Mouse (Mus musculus) embryonic facial prominence, embryonic 14.5 days (tissue): ENCODE data around the gene Cmtm6. TPM values are rescaled to one million over a fixed set of nuclear protein-coding genes. Genes with fewer than 3 reads are reported as not detected.
A peak's percentile ranks its signal among the peaks of the same experiment; 100 is the strongest.

Experiments used
- ATAC-seq: fragments of 200-750 bp; cut with Nextera tagmentation; 2 replicates; pipeline ENCODE4 v1.8.0; 2017; ENCODE audit warnings: low read depth, moderate number of reproducible peaks, moderate TSS enrichment
- DNase-seq: peaks from one replicate; pipeline ENCODE4 v3.0.0-alpha.2; 2015; ENCODE audit warnings: low spot score
- H3K27ac ChIP-seq: fragments of 300-500 bp; sonication (generic); replicated peaks from 2 replicates; pipeline ENCODE4 v1.5.1; 2014; ENCODE audit warnings: low read depth, mild to moderate bottlenecking, low read length, moderate library complexity
- H3K27me3 ChIP-seq: fragments of 300-500 bp; sonication (generic); replicated peaks from 2 replicates; pipeline ENCODE4 v1.6.1; 2014; ENCODE audit warnings: low read length; ENCODE audit not compliant: control insufficient read depth, insufficient read depth
- H3K36me3 ChIP-seq: fragments of 300-500 bp; sonication (generic); 2 replicates; pipeline ENCODE4 v1.6.1; 2014; ENCODE audit warnings: low read length, mixed read lengths; ENCODE audit not compliant: control insufficient read depth, insufficient read depth
- H3K4me1 ChIP-seq: fragments of 300-500 bp; sonication (generic); 2 replicates; pipeline ENCODE4 v1.6.1; 2014; ENCODE audit warnings: antibody characterized with exemption, low read length; ENCODE audit not compliant: control insufficient read depth, insufficient read depth
- H3K4me2 ChIP-seq: fragments of 300-500 bp; sonication (generic); 2 replicates; pipeline ENCODE4 v1.6.1; 2014; ENCODE audit warnings: low read depth, mild to moderate bottlenecking, low read length, moderate library complexity, mixed read lengths
- H3K4me3 ChIP-seq: fragments of 300-500 bp; sonication (generic); 2 replicates; pipeline ENCODE4 v1.5.1; 2014; ENCODE audit warnings: low read depth, mild to moderate bottlenecking, low read length
- H3K9ac ChIP-seq: fragments of 300-500 bp; sonication (generic); 2 replicates; pipeline ENCODE4 v1.6.1; 2014; ENCODE audit warnings: low read depth, mild to moderate bottlenecking, low read length, moderate library complexity, mixed read lengths
- H3K9me3 ChIP-seq: fragments of 300-500 bp; sonication (generic); 2 replicates; pipeline ENCODE4 v1.6.1; 2016; ENCODE audit warnings: low read length; ENCODE audit not compliant: control insufficient read depth
- WGBS: fragments of 180-500 bp; shearing (Covaris S2); extraction: QIAGEN DNeasy Blood & Tissue Kit; methylation state at CpG from one replicate; pipeline ENCODE4 v1.1.7; 2014; 5-methylcytosine and 5-hydroxymethylcytosine counted together
- polyA plus RNA-seq: library from polyadenylated mRNA; unstranded; fragments of >200 nt; fragmentation: Nextera tagmentation; extraction: Ambion mirVana; gene quantifications from 2 replicates; pipeline ENCODE4 v1.2.1, GENCODE M21; 2014

The Cmtm6 gene
- polyA plus RNA-seq, 1 experiment from 2014 or later: 45.7 TPM

- WGBS: 55% methylated on average over 7 of the region's 7 CpGs
Observed at GRCm38 (mm10) chr9:114789557-114789956, 58.6 kb downstream of the Cmtm6 start.

GRCm38 (mm10) chr9:114789989-114790388, 59.1 kb downstream of the Cmtm6 start:
- H3K27ac ChIP-seq: no peak overlapping the region
- H3K27me3 ChIP-seq: no peaks in the 10 kb centered on the region
- H3K9ac ChIP-seq: no peak overlapping the region
- ATAC-seq: peak; percentile 53; the same call in 1 of the 2 replicates
- no peak for DNase-seq
- H3K4me2 ChIP-seq: no peak overlapping the region
- H3K4me1 ChIP-seq: peaks cover 5% of the 10 kb centered on the region; the same call in 1 of the 2 replicates
- WGBS: 67% methylated on average over 8 of the region's 8 CpGs
- H3K9me3 ChIP-seq: no peaks in the 10 kb centered on the region
- no peak overlapping the region for H3K4me3 ChIP-seq
- no peaks in the 10 kb centered on the region for H3K36me3 ChIP-seq

More at GRCm38 (mm10) chr9:114789557-114789956, 58.6 kb downstream of the Cmtm6 start:
- no peak overlapping the region for H3K27ac ChIP-seq
- DNase-seq (no peak), ATAC-seq (no peak)
- no peak overlapping the region for H3K4me3 ChIP-seq
- no peaks in the 10 kb centered on the region for H3K27me3 ChIP-seq
- no peaks in the 10 kb centered on the region for H3K36me3 ChIP-seq
- no peak overlapping the region for H3K4me2 ChIP-seq
- H3K9ac ChIP-seq: no peak overlapping the region
- H3K9me3 ChIP-seq: no peaks in the 10 kb centered on the region
- peaks cover 5% of the 10 kb centered on the region; the same call in 1 of the 2 replicates for H3K4me1 ChIP-seq

GRCm38 (mm10) chr9:114793764-114794295, 62.9 kb downstream of the Cmtm6 start:
- no peaks in the 10 kb centered on the region for H3K27me3 ChIP-seq
- no peaks in the 10 kb centered on the region for H3K36me3 ChIP-seq
- no peak overlapping the region for H3K4me2 ChIP-seq
- H3K9me3 ChIP-seq: no peaks in the 10 kb centered on the region
- no peak overlapping the region for H3K4me3 ChIP-seq
- 87% methylated on average over 9 of the region's 9 CpGs for WGBS
- ATAC-seq: no peak
- no peak for DNase-seq
- no peaks in the 10 kb centered on the region for H3K4me1 ChIP-seq
- no peak overlapping the region for H3K27ac ChIP-seq
- H3K9ac ChIP-seq: no peak overlapping the region

- H3K4me1 ChIP-seq: no peaks in the 10 kb centered on the region
- H3K27ac ChIP-seq: no peak overlapping the region
- H3K4me2 ChIP-seq: no peak overlapping the region
- no peak for ATAC-seq
- H3K9me3 ChIP-seq: no peaks in the 10 kb centered on the region
- WGBS: 42% methylated on average over 4 of the region's 4 CpGs
- H3K36me3 ChIP-seq: no peaks in the 10 kb centered on the region
- H3K4me3 ChIP-seq: no peak overlapping the region
- DNase-seq: no peak
- H3K9ac ChIP-seq: no peak overlapping the region
- no peaks in the 10 kb centered on the region for H3K27me3 ChIP-seq
Observed at GRCm38 (mm10) chr9:114794491-114794890, 63.6 kb downstream of the Cmtm6 start.

- ATAC-seq (no peak), DNase-seq (no peak)
- no peaks in the 10 kb centered on the region for H3K27me3 ChIP-seq
- no peaks in the 10 kb centered on the region for H3K36me3 ChIP-seq
- no peak overlapping the region for H3K4me3 ChIP-seq
- no peak overlapping the region for H3K9ac ChIP-seq
- H3K4me2 ChIP-seq: no peak overlapping the region
- WGBS: 34% methylated on average over 11 of the region's 11 CpGs
- H3K9me3 ChIP-seq: no peaks in the 10 kb centered on the region
- no peaks in the 10 kb centered on the region for H3K4me1 ChIP-seq
- no peak overlapping the region for H3K27ac ChIP-seq
Observed at GRCm38 (mm10) chr9:114796473-114797050, 65.6 kb downstream of the Cmtm6 start.

GRCm38 (mm10) chr9:114797329-114798004, 66.6 kb downstream of the Cmtm6 start:
- 52% methylated on average over 11 of the region's 11 CpGs for WGBS
- no peak overlapping the region for H3K4me2 ChIP-seq
- no peak overlapping the region for H3K27ac ChIP-seq
- H3K4me3 ChIP-seq: no peak overlapping the region
- H3K27me3 ChIP-seq: no peaks in the 10 kb centered on the region
- DNase-seq (peak; percentile 87), ATAC-seq (peak; percentile 82)
- no peak overlapping the region; the same call in 1 of the 2 replicates for H3K9ac ChIP-seq
- no peaks in the 10 kb centered on the region for H3K9me3 ChIP-seq
- no peaks in the 10 kb centered on the region for H3K36me3 ChIP-seq
- H3K4me1 ChIP-seq: no peaks in the 10 kb centered on the region

- DNase-seq (peak; percentile 57), ATAC-seq (peak; percentile 37; the same call in 1 of the 2 replicates)
- 32% methylated on average over 6 of the region's 6 CpGs for WGBS
- Histone ChIP-seq H3K4me1 (no peaks in the 10 kb centered on the region), H3K27me3 (no peaks in the 10 kb centered on the region), H3K9ac (no peak overlapping the region), H3K36me3 (no peaks in the 10 kb centered on the region), H3K27ac (no peak overlapping the region), H3K4me3 (no peak overlapping the region), H3K4me2 (no peak overlapping the region), H3K9me3 (no peaks in the 10 kb centered on the region)
Observed at GRCm38 (mm10) chr9:114798845-114799244, 67.9 kb downstream of the Cmtm6 start.
